Mouse (Mus musculus) urinary bladder, adult 2 months (tissue): Measurements from ENCODE around the gene Sult4a1. TPM values are rescaled to one million over a fixed set of nuclear protein-coding genes. Genes with fewer than 3 reads are reported as not detected.

Experiments
- DNase-seq: peaks from one replicate; pipeline ENCODE4 v3.0.0; 2022; ENCODE audit warnings: low spot score
- polyA plus RNA-seq: library from polyadenylated mRNA; depleted of rRNA; stranded (reverse); fragments of >200 nt; gene quantifications from 2 replicates; pipeline ENCODE4 v1.2.3, GENCODE M21; 2012

The Sult4a1 gene
- polyA plus RNA-seq, 1 experiment = 2.4 TPM

DNA sequence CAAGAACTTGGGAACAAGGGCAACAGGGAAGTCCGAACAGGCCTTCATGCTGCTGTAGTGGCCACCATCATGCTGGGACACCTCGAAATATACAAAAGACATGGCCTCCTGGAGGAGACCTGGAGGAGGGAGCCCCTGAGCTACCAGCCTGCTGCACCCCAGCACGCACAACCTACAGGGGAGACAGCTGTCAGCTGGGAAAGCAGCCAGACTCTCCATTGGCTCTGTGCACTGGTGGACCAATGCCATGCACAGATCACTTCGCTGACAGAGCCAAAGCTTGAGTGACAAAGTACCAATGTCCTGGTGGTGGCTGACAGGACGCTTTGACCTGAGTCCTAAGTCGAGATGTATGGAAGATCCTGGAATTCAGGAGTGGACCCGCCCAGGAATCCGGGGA lies 9.5 kb downstream of the Sult4a1 start:
- DNase-seq = no peak

DNA sequence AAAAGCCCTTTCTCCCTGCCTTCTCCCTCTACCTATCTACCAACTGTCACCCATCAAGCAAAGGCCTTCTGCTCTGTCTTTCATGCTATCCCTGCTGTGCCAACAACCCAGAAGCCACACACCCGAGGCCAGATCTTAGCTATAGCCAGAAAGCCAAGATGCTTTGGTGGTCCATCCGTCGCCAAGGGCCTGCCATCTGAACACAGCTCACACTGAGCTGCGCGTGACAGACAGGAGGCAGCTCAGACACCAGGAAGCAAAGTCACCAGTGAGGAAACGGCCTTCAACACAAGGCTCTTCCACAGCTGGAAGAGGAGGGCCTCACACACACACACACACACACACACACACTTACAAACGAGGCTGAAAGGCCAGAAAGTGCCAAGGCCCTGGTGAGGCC lies 10.6 kb downstream of the Sult4a1 start:
- no peak for DNase-seq

DNA sequence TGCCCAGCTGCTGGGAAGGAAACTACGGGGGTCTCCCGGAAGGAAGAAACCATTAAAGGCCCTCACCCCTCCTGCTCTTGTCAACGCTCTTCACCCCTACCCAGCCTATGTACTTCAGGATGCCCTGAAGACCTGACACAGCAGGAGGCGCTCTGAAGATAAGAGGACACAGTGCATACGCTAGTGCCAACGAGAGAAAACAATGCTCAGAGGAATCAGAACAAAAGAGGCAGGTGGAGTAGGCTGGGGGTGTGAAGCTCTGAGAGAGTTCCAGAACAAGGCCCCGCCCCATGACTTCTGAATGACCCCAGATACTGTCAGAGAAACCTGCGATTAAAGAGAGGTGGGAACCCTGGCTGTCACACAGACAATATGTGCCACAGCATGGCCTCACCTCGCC lies 18.8 kb downstream of the Sult4a1 start:
- DNase-seq = no peak

DNA sequence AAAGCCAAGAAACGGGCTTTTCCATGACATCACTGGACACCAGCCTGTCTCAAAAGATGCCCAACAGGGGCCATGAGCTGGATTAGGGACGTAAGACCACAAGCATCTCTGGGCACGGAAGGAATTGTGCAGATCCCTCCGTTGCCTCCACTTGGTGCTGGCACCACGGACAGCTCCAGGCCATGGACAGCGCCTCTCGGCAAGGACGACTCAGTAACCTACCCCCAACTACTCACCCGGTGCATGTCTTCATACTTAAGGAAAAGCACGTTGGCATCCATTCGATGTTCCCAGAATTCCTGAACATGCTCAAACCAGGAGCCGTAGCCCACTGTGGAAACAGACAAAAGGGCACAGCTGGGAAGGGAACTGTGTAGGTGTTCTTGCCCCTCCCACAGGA lies 19.2 kb downstream of the Sult4a1 start:
- no peak for DNase-seq

DNA sequence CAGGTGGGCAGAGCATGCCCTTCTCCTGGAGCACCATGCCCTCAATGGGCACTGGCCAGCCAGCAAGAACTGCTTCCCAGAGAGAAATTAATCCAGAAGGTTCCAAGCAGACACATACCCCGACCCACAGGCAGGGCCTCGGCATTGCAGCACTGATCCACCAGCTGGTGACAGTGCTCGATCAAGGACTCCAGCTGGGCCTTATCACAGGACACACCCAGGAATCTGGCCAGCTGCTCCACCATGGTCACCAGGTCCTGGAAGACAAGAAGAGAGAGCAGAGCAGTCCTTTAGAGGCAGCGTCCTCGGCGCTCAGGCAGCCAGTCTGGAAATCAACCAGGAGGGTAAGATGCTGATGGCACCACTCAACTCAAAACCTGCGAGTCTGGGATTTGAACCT lies 25.5 kb downstream of the Sult4a1 start:
- DNase-seq = no peak

DNA sequence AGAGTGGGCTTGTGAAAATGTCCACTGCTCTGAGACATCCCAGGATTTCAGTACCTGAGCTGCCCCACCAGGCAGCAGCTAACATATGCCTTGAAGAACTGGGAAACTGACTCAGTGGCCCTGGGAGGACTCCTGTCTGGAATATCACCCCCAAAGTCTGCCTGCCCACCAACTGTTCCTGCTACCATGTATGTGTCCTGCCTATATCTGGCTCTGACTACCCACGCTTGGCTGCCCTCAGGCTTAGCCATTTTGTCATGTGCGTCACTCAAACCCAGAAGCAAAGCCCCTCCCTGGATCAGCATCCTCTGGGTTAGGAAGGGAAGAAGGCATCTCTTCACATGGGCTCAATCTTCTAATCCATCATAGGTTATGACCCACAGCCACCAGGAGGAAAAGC lies 26.0 kb downstream of the Sult4a1 start:
- no peak for DNase-seq

DNA sequence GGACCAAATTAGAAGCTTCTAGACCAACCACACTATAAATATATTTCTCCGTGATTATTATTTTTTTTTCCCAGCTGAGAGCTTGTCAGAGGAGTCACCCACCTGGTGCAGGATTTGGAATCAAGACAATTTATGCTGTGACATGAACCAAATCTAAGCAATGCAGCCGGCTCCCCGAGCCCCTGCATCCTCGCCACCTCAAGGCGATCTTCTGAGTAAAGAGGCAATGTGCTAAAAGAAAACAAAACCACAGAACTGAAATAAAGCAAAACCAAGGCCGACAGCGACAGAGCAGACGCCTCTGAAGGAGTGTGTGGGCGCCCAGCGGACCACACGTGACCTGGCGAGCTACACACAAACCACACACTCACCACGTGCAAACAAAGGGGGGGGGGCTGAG lies 26.9 kb downstream of the Sult4a1 start:
- no peak for DNase-seq

DNA sequence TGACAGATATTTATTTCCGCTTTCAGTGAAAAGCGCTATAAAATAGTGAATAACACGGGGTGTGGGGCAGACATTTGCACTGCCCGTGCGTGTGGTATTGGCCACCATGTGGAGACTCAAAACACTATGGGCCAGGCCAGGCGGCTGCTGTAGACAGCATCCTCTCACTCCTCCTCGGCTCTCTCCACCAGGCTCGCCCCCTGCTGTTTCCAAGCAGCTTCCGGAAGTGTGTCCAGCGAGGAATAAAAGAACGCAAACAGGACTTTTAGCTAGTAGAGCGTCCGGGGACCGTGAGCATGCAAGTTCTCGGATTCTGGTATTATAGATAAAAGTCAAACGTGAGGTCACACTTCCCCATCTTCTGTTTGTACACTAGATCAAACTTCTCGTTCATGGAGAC lies 28.4 kb downstream of the Sult4a1 start:
- DNase-seq = no peak

DNA sequence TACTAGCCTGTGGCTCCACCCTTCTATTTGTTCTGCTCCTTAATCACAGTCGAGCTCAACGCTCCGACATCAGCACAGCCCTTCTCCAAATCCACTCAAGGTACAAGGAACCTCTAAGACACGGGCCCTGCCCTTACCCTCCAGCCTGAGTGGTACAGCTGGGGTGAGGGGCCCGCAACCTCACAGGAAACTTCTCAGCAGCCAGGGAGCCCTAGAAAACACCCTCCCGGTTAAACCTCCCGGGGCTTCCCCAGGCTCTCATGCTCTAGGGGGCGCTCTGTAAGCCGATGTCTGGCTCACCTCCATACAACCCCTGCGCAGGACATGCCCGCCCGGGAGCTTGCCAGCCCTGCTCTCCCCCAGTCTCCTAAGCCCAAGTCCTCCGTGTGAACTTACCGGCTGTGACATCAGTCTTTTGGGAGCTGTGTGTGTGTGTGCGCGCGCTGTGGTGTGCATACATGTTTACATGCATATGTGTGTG lies 30.8 kb downstream of the Sult4a1 start:
- DNase-seq = no peak

DNA sequence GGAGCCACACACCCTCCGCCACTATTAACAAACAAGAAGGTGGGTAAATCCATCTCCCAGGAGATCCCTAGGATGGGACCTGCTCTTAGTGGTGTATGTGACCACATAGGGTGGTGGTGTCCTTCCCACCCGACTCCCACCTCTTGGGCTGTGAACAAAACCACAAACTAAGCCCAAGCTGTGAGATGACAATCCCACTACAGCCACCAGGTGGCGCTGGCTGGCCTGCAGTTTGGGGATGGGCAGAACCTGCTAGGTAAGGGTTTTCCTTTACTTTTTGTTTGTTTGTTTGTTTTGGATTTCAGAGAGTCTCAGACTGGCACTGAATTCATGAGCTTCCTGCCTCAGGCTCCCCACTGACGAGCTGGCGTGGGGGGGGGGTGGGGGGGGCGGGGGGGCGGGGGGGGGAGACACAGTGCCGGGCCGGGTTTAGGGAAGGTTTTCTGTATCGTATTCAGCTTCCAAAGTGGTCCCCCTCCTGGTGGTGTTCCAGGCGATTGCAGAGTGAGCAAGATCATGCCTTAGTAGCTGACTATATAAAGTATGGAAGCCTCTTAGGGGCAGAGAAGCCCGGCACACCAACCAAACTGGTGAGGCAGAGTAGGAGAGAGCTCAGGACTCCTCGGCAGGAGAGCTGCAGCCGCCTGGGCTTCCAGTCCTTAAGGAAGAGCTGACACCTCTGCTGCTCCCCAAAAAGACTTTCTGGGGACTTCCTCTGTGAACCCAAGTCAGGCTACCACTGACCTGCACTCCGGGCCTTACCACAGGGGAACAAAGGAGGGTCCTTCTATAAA lies 31.4 kb downstream of the Sult4a1 start:
- peak; percentile 37 for DNase-seq

DNA sequence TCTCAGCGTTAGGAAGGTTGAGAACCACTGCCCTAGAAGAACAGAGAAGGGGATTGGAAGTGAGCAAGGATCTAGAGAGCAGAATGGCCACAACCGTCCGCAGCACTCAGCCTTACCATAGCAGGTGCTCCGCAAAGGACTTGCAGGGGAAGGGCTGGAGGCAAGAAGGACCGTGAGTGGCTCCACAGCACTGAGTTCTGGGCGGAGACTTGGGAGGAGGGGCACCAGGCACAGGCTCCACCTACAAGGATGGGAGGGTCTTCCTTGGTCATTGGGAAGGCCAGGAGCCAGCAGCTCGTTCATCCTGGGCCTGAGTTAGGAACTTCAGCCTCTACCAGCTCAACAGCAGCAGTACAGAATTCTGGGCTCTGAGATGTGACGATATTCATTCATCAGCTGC lies 32.5 kb downstream of the Sult4a1 start:
- no peak for DNase-seq

DNA sequence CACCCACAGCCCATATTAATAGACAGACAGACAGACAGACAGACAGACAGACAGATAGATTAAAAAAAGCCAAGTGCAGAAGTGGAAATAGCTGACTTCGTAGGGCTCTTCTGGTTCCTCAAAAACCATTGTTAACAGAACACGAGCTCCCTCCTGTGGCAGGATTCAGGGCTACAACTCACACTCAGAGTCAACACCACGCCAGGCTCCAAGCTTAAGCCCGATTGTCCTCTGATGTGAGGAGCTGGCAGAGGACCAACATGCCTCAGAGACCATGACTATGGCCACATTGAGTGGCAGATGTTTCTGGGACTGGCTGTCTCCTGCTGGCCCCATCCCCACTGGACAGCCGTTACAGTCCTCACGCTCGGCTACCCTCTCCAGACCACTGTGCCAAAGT lies 33.3 kb downstream of the Sult4a1 start:
- no peak for DNase-seq

DNA sequence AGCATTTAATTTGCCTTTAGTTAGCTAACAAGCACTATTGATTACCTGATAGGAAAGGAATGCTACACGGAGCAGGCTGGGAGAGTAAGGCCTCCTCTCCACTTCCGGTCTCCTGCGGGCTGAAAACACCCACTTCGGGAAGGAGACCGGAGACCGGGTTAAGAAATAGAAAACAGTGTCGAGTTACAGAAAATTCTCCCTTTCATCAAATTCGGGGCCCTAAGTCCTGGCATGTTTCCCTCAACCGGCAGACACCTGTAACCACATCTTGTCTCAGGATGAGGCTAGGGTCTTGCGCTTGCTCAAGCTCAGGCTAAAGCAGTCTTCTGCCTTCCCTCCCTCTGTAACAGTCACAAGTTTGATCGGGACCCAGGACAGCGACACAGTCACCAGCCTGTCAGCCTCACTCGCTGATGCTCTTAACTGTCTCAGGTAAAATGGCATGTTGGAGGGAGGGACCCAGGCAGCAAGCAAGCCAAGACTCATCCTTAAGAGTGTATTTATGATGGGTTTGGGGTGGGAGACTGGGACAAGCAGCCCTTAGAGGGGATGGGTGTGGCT lies 35.4 kb downstream of the Sult4a1 start:
- no peak for DNase-seq

DNA sequence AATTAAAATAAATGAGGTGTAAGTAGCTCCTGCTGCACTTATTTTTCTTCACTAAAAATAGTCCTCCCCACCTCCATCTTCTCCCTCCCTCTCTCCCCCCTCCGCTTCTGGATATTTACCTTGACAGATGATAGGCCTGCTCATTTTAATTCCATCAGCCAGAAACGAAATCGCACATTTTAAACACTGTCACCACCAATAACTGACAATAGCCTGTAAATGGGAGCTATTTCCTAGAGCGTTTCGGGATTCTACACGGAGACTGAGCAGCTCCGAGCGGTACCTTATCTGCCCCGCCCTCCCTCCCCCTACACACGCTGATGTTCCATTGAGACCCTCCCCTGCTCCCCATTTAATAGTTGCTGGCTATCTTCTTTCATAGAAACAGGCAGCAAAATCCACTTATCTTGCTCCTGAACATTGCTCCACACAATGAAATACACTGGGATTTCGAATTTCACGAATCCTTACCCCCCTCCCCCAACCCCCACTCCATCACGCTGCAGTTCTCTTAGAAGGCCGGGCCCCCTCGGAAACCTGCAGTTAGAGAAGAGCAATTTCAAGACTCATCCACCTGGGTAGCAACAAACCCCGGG lies 36.0 kb downstream of the Sult4a1 start:
- DNase-seq = no peak

DNA sequence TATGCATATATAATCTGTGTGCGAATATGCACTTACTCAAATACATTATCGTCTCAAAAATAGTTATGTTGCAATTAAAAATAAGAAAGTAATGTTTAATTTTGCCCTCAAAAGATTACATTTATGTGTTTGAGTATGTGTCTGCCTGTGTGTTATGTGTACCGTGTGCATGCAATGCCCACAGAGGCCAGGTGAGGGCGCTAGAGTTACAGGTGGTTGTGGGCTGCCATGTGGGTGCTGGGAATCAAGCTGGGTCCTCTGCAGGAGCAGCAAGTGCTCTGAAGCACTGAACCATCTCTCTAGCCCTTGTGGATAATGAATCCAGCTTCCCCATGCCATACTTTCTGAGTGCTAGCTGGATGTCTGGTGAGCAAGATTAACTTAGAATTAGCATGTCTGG lies 39.9 kb downstream of the Sult4a1 start:
- DNase-seq = no peak

DNA sequence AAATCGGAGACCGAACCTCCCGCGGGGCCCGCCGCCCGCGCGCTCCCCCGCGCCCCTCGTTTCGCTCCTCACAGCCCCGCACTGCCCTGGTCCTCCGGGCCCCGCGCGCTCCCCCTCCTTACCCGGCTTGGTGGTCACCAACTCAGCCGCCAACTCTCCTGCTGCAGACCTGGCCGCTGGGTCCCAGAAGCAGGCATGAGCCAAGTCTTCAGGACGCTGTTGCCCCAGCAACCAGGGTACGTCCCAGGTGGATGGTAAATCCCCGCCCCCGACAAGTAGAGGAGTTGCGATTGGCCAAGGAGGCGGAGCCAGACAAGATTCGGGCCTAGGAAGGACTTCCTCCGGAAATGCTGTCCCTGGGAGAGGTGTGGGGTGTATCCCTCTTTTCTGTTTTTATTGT lies 40.4 kb downstream of the Sult4a1 start, which contains the start of gene Efcab6:
Gene Efcab6 (minus strand): TSS at position 240 of the 400 bp plus-strand sequence.
- no peak for DNase-seq

DNA sequence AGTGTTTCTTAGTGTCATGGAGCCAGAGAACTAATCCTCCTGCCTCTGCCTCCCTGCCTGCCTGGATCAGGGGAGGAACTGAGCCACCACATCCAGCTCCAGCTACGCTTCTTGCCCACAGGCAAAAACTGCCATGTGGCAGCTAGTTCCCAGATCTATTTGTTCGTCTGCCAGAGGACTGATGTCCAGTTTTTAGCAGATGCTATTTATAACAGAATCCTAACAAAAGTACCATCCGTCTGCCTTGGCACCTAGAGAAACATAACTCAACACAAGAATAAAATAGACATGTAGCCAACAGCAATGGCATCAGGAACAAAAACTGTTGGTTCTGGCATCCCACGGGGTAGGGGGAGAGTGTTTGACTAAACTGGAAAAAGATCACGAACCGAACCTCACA lies 46.7 kb downstream of the Sult4a1 start:
- DNase-seq = no peak

DNA sequence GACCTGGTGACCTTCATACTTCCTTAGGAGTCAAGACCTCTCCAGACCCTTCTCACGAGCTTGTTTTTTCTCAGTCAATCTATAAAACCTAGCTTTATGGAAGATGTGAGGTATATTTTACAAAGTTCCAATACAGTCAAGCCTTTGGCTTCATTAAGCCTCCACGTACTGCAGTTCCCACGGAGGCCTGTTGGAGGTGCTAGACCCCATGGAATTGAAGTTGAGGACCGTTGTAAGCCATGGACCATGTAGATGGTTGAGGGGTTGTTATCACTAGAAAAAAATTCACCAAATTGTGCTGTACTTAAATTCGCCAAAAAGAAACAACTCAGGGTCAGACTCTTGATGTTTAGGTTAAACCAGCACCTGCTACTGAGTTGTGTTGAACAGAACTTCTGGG lies 49.5 kb downstream of the Sult4a1 start:
- no peak for DNase-seq

DNA sequence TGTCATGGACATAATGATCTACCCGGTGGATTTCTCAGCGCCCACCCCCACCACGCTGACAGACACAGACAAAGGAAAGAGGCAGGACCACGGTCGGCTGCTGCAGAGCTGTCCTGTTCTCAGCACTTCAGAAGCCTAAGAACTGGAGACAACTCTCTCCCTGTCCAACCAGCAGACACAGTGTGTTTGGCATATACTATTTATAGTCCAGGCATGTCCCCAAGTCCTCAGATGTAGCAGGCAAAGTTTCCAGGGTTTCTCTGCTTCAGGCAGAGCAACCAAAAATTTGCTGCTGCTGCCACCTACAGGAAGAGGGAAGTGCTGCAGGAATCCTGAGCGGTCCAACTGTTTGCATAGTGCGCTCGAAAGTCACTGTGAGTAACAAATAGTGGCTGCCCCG lies 51.7 kb downstream of the Sult4a1 start:
- peak; percentile 55 for DNase-seq

DNA sequence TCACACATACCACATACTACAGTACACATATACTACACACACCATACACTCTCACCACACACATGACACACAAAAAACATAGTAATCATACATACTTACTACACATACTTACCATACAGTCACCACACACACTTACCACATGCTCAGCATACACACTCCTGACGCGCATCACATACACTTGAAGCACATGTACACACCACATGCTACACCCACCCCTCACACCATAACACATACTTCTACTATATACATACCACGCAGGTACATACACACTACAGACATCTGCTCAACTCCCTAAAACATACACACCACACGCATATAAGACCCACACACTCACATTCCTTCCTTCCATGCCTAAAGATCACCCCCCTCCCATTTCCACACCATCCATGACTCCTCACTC lies 52.3 kb downstream of the Sult4a1 start:
- no peak for DNase-seq

DNA sequence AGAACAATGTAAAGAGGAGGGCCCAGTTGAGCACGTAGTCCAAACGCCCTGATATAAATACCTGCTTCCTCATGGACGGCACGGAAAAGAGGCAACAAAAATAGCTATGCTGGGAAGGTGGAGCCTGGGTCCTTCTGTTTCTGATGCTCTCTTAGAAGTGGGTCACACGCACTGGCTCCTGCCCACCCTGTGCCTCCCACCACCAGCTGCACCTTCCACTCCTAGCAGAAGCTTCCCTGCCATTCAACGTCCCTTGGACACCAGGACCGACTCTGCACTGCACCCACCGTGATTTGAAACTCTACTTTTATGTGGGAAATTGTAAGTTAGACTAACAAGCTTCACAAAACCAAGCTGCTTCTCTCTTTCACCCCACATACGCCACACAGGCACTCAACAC lies 53.2 kb downstream of the Sult4a1 start:
- DNase-seq = no peak

DNA sequence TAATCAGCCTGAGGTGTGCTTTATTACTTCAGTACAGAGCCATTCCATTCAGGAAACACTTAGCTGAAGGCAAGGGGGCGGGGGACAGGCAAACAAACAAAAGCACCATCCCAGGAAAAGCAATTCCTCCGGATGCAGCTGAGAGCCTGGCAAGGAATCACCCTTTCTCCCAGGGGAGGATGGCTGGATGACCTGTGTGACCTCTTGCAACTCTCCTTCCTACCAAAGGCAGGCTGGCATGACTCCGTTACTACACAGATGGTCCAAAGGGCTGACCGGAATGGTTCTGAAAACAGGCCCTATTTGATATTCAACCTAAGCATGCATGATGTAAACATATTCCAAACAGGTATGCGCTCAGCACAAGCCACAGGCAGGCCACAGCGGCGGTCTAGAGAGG lies 56.0 kb downstream of the Sult4a1 start:
- no peak for DNase-seq

DNA sequence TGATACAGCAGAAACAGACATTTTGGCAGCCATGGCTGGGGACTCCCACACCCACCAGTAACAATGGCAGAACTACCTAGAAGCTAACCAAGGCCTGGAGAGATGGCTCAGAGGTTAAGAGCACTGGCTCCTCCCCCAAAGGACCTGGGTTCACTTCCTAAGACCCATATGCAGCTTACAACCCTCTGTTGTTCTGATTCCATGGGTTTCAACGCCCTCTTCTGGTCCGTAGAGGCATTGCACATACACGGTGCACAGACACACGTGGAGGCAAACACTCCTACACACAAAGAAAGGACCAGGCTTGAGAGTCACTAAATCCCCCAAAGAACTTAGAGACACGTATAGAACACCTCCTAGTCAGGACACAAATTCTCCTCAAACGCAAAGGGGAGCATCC lies 60.0 kb downstream of the Sult4a1 start:
- DNase-seq = no peak
